Mouse (Mus musculus): ENCODE measurements around the gene Pld5.

Pld5 gene

DNA sequence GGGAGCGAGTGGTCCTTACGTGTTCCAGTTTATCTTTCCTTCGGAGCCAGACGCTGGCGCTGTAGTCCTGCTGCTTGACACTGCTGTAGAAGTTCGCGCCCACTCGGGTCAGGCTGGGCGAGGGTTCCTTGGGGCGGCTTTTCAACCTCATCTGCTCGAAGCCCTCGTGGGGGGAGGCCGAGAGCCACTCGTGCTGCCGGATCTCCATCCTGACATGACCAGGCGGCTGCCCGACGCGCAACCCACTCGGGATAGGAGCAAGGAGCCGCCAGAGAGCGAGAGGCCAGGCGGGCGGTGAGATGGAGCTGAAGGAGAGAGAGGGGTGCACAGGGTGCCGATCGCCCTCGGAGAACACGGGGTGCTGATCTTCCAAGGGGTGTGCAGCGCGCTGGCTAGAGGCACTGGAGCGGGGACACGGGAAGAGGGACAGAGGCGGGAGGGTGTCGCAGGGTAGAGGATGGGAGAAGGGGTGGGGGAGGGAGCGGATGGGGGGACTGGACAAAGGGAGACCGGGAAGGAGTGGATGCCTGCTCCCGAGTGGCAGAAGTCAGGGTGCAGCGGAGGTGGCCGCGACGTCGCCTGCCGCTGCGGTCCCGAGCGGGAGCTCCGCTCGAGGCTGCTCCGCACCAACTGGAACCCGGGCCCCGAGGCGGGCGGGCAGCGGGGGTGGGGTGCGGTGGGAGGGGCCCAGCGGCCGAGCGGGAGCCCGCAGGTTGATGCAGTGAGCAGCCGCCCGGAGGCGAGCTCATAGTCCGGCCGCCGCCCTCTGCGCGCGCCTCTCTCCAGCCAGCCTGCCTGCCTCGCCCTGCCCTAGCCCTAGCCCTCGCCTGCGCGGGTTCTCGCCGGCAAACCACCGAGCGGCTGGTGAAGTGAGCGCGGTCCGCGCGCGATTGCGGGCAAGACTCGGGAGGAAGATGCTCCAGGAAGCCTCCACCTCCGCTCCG lies at the start of gene Pld5:
Pld5 (minus strand) TSS at position 646 of the 944 bp plus-strand sequence.
- DNase-seq, result no peak

DNA sequence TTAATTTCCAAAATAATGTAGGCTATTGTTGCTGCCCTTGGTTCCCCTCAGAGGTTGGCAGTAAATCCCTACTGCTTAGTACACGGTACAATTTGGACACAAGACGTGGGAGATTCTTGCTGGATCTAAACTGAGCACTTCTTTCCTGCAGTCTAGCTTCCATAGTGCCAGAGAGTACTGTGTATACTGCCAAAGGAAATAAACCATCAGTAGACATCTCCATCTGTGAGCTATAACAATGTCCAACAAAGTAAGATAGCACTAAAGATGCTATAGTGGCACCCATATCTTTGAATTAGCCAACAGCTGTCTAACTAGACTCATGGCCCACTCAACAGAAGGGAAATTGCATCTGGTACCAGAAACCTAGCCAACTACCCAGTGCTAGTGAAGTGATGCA lies 40.0 kb upstream of the Pld5 start:
- no peak for DNase-seq

DNA sequence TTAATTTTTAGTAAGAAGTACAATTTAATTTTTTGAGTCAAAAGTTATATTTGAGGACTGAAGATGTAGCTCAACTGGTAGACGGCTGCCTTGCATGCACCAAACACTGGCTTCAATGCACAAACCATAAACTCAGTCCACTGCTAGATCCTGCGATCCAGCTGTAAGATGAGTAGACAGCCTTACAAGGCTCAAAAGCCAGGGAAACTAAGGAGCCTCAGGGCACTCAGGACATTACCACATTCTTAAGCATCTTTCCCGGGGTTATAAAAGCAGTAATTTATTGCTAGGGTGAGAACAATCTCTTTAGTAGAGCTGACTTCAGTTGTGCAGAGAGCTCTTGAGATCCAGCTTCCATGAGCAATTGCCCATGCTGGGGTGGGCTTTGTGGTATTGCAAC lies 35.1 kb upstream of the Pld5 start:
- DNase-seq, result no peak

DNA sequence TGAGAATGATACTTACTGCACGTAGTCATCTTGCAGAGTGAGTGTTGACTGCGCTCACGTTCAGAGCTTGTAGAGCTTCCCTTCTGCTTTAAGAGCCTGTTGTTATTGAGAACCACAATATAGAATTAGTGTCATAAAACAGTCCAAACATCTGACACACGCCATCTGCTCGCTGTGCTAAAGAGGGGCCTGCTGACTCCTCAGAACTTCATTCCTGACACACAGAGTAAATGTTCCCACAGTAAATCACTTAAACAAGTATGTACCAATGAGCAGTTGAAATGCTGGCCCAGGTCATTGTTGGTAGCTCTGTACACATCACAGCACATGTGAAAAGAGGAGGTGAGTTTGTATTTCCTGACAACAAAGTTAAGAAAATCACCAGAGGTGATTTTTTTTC lies 14.3 kb upstream of the Pld5 start:
- no peak for DNase-seq

DNA sequence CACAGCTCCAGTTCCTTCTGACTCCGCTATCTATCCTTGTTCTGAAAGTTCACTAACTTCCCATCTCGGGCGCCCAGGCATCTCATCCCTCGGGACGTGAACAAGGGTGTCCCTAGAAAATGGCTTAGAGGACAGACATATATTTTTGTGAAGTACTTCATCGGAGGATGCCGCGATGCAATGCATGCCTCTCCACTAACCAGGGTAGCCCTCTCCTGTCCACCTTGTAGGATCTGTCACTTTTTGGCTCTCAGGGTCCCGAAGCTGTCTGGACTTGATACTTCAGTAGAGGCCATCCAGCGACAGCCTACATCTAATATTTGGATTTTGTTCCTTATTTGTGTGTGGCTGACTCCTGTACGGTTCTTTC lies 484 bp upstream of the Pld5 start:
- DNase-seq, result no peak

DNA sequence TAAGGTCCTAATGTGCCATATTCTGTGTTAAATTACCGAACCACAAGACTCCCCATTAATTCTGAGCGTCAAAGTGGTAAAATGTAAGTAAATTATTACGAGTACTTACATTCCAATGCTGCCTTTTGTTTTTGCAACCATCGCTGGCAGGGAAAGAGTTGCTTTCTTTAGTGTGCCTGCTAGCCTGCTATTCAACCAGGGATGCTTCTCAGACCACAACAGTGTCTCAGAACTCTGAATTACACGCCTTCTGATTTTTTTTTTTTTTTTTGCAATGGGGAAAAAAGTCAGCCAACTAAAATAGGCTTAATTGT lies 26.4 kb downstream of the Pld5 start:
- no peak for DNase-seq

DNA sequence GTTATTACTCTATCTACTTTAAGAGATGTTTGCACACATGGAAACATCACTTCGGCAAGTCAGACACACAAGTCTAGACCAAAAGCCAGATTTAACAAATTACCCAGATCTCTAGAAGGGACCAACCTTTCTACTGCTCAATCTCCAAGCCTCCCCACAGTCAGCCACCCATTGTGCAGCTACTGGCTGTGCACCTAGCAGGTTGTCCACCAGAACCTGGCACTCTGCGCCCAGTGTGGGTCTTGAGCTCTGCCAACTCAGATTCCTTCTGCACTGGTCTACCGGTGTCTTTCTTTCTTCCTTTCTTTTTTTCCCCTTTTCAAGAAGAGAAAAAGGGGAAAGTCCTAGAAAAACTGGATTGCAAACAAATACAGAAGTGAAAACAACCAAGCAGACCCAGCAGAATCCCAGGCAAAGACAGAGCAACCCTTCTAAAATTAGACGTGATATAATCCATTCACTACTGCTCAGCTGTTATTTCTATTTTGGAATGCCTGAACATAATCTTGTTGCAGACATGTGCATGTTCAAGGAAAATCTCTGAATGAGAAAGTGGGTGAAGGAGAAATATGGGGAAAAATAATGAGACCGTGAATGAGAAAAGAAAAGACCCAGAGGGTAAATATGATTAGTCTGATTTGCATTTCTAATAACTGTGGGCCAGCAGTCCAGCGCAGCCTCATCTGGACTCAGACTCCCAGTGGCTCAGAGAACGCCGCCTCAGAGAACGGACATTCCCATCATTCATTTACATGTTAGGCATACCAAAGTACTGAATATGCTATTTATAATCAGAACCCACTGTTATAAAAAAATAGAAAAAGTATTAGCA lies 27.0 kb downstream of the Pld5 start:
- no peak for DNase-seq

DNA sequence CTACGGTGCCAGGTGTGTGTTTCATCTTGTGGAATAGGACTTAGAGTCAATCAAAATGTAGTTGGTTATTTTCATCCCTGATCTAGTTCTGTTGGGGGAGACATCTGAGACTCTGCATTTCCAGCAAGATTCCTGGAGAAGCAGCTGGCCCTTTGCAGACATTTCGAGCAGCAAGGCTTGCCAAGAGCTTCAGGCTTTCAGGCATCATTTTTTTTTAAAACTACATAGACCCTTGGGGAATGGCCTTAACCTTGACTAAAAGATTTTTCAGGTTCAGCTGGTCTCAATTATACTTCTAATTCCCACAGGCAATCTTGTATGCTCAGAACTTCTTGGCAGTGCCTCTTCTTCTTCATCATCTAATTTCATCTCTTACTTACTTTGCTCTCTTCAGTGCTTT lies 35.9 kb downstream of the Pld5 start:
- no peak for DNase-seq

DNA sequence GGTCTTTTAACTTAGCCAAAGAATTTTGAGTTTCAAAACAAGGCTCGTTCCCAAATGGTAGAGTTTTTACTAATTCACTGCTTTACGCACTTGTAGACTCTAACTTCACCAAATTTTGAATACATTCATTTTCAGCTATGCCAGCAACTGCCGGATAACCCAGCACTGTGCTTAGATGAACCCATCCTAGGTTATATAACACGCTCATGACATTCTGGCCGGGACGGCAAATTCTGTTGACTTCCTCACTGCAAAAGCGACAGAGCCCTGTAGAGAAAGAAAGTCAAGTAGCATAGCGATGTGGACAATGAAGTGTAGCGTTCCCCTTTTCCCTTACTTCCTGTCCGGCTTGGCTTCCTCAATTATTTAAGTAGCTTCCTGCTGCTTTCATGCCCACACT lies 51.3 kb downstream of the Pld5 start:
- peak; percentile 13 for DNase-seq

DNA sequence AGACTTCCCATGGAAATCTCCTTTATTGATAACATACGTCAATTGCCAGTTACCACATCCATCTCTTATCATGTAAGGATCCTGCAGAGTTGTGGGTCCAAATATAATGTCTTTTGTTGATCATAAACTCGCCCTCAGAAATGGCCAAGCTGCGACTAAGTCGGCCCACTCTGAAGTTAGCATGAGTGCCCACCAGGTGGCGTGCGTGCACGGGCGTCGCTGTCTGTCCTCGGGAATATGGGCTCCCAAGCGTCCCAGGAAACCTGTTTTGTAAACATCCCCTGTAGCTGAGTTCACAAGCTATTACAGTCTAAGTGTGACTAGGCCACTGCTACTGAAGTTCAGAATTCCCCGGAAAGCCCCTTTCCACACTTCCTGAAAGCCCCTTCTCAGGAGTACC lies 51.9 kb downstream of the Pld5 start:
- DNase-seq, result peak; percentile 56

DNA sequence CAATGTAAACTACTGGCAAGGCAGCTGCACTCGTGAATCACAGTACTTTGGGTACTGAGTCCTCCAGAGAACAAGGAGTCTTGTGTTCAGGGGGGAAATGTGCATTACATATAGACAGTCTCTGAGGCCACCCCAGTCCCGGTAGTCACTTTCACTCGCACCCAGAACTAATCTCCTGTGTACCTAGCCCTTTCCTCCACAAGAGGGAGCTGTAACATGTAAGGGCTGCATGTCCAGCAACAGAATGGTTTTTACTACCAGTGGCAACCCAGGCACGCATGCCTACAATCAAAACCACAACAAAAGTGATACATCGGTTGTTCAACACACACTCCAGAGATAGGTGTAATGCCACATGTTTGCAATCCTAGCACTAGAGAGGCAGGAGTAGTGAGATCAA lies 56.9 kb downstream of the Pld5 start:
- no peak for DNase-seq

DNA sequence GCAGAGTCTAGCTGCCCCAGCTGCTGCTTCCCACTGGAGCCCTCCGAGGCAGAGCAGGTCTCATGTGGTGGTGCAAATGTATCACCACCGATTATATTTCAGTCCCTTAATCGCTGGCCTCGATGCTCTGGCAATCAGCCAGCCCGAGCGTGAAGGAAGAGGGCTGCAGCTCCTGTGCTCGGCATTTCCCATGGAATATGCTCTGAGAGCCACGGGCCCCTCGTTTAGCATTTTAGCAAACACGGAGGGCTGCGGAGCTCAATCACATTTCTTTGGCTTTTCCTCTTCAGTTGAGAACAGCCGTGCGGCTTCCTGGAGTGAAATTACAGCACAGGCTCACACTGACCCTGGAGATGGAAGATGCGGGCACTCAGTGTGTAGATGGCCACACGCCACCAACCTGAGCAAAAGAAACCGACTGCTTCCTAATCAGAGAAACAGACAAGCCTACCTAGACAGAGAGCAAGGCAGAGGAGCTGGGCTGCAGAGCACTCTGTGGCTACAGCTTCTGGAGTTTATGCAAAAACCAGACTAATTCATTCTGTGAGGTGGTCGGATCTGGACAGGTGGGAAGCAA lies 61.4 kb downstream of the Pld5 start:
- DNase-seq, result no peak

DNA sequence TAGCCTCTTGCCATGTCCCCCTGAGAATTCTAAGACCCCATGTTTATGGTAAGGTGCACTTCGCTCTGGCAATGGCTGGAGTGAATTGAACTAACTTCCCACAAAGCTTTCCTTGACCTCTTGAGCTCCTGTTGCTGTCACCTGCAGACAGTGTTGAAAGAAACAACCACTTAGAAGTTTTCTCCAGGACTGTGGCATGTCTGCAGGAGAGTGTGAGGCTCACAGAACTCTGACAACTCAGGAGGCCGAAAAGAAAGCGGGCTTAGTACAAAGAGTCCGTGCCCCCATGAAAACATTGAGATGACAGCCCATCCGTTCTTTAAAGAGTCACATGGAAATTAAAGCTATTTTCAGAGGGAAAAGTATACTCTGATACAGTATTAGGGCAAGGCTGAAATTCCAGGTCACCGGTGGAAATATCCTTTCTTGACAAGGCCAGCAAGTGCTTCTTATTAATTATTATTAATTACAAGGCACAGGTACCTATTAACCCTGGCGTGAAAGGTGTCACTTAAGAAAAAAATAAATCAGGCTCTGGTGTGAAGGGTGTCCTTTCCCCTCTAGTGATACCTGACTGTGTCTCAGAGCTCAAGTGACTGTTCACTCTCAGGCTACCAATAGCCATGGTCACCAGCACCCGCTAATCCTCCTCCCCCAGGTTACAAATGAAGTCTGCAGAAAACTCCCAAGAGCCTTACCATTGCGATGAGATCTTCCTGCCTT lies 62.0 kb downstream of the Pld5 start:
- no peak for DNase-seq

DNA sequence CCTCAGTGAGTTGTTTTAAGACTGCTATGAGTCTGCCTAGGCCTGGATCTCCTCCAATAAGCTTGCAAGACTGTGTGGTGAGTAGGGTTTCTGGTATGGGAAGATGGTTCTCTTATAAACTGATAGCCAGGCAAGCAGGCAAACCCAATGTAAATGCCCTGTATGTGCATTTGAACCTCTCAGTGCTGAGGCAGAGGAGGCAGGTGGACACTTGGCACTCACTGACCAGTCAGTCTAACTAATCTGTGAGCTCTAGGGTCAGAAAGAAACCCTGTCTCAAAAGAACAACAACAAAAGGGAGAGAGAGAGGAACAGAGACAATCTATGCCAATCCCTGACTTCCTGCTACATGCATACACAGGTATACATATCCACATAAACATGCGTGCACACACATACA lies 64.3 kb downstream of the Pld5 start:
- no peak for DNase-seq

DNA sequence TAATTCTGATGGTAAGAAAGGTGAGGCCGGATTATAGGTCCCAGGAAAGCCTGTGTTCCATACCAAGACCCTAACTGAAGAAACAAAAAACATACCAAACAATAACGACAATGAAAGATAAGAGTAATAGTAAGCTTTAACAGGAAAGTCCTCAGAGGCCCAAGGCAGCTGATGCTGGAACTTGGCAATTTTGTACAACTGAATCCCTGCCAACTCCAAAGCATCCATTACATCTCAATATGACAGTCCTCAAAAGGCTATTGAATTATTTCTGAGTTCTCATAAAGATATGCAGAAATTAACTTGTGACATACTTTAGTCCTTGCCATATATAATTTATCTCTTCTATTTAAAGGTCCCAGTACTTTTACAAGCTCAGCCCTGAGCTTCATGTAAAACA lies 67.1 kb downstream of the Pld5 start:
- no peak for DNase-seq

DNA sequence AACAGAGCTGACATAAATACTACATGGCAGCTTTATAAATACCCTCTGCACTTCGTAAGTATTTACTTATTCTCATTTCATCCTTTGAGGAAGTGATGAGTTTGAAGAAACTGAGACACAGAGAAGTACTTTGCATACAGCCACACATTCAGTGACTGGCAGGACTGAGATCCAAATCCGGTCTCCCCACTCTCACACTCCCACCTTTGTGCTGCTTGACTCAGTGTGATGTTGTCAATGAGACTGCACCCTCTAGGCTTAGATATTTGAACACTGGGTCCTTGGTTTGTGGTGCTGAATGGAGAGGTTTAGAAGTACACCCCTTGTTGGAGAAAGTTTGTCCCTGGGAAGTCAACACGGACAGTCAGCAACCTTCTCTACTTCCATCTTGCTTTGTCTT lies 72.8 kb downstream of the Pld5 start:
- DNase-seq, result no peak

DNA sequence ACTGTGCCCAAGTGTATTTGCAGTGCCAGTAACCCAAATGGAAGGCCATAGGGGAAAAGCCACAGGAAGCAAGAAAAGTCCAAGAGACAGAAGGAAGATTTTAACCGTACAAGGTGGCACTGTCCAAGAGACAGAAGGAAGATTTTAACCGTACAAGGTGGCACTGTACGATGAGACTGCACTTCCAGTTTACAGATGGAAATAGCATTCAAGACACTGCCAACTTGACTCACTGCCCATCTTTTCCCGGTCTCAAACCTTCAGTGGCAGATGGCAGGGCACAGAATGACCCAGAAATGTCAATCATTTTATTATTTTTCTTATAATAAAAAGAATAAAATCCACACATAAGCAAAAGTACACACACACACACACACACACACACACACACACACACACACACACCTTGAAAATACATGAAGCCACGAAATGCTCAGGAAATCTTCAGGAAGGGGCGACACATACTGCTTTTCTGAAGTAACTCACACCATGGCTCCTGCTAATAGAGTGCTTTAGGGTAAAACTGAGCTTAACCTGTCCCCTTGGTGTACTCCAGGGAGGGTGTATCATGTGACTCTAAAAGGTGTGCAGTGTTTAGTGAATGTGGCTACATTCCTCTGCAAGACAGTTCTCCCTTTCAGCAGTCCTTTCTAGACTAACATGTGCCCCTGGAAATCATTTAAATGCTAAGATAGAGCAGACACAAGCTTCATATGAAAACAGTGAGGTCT lies 77.9 kb downstream of the Pld5 start:
- no peak for DNase-seq

DNA sequence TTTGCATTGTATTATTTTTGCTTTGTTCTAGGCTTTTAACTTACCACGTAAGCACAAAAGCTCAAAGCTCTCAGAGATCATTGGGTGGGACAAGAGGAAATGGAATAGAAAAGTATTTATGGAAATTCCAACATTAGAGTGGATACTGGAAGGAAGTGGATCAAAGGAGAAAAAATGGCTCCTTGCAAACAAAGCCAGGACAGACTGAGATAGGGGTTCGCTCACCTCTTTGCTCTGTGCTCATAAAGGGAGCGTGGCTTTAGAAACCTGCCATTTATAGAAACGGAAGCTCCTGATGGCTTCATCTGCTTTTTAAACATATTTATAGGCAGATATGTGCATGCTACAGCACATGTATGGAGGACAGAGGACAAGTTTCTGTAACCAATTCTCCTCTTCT lies 78.8 kb downstream of the Pld5 start:
- DNase-seq, result no peak

DNA sequence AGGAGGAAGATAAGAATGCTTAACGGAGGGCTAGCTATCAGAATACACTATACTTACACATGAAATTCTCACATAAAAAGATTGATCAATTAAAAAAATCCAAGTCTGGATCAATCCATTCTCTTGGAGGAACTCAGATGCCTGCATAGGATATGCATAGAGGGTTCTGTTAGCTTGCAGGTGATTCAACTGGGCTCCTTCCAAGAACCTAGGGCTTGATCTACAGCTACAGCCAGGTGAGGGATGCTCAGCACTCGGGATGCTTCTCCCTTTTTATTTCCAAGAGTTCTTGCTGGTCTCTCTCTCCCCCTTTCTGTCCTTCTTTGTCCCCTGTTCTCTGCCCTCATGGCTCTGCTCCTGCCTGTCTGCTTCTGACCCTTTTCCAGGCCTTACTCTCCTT lies 80.4 kb downstream of the Pld5 start:
- DNase-seq, result no peak

DNA sequence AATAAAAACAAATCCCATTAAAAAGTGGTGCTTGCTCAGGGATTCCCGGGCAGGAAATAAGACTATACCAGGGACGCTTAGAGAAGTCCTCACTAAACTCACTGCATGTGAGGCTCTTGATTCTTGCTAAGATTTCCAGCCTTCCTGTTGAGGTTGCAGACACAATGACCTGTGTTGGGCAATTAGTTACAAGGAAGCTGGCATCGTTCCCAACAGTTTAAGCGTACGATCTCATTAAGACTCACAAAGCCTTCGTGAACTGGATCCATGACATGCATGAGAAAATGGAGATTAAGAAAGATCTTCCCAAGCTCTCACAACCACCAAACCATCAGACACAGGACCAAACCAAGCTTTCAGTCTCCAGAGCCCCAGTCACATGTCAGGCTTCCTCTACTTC lies 91.1 kb downstream of the Pld5 start:
- DNase-seq, result peak; percentile 14

DNA sequence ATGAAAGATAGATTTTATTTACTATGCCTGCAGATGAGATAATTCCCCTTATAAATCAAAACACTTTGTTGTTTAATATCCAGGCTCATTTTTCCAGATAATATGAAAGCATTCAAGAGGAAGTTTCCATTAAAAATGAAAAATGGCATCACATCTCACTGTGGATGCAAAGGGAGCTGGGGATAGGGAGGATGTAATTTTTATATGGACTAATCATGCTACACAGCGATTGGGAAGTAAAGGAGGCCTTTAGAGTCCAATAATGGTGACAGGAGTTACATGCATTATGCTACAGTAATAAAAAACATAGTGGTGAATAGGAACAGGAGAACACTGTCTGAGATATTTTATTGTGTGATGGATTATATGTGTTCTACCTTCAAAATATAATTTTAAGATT lies 100.1 kb downstream of the Pld5 start:
- DNase-seq, result no peak

DNA sequence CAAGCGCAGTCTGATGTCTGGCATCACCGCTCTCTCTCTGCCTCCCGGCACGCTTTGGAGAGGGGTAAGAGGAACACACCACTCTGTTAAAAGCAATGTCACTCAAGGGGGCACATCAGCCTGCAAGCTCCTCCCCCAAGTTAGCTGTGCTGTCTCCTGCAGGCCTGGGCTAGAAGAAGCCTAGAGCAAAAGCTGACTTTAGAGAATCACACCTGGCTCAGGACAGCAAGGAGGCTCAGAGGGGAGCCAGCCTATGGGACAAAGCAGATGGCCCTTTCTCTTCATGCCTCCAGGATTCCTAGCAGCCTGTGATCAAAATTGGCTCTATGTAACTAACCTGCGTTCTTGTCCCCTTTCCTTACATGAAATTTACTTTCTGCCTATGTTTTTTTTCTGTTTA lies 107.3 kb downstream of the Pld5 start:
- DNase-seq, result no peak

DNA sequence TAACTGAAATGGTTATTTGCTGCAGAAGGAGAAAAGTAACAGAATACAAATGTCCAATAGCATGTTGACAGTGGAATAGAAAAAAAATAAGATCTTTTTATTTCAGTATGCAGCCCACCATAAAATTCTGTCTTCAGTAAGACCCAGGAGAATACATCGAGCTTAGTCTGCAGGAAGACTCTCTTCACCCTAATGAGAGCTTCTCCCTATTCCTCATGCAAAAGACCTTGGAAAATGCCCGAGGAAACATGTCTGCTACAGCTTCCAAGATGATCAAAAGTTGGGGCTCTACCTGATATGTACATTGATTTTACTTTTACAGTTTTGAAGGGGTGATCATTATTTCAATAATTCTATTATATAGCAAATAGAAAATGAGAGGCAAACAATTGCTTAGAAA lies 108.0 kb downstream of the Pld5 start:
- DNase-seq, result no peak

Measured in kidney, adult 9 months (tissue).